Mouse (Mus musculus) CH12.LX (cell line): Measurements from ENCODE around the gene Sorbs2. TPM values are rescaled to one million over a fixed set of nuclear protein-coding genes. Genes with fewer than 3 reads are reported as not detected.

ENCODE experiments used
- DNase-seq: peaks from one replicate; pipeline ENCODE4 v3.0.0-alpha.2; 2013; ENCODE audit errors: extremely low read depth
- H3K27ac ChIP-seq: 2 replicates; pipeline ENCODE4 v1.5.1; 2012; ENCODE audit warnings: low read depth, mild to moderate bottlenecking, control low read depth, moderate library complexity; ENCODE audit not compliant: insufficient read depth
- H3K27me3 ChIP-seq: replicated peaks from 2 replicates; pipeline ENCODE3; 2012; ENCODE audit warnings: inconsistent platforms
- H3K36me3 ChIP-seq, 2 experiments: replicated peaks in 1 of 2; 2 replicates each; pipeline versions ENCODE3 to v1.6.1; 2012; ENCODE audit warnings: inconsistent platforms in 1 of 2, low read length in 1 of 2, mild to moderate bottlenecking in 1 of 2, mixed read lengths in 1 of 2, moderate library complexity in 1 of 2; ENCODE audit not compliant: control insufficient read depth in 1 of 2, insufficient read depth in 1 of 2
- H3K4me1 ChIP-seq, 2 experiments: 2 replicates each; pipeline ENCODE4 v1.6.1; 2012; ENCODE audit warnings: inconsistent platforms in 1 of 2, moderate library complexity in 1 of 2; ENCODE audit not compliant: insufficient read depth in 2 of 2, control insufficient read depth in 1 of 2
- H3K4me2 ChIP-seq: 2 replicates; pipeline ENCODE4 v1.6.1; 2012; ENCODE audit warnings: low read depth, mild to moderate bottlenecking, control low read depth; ENCODE audit not compliant: poor library complexity, insufficient read depth, severe bottlenecking
- H3K4me3 ChIP-seq, 3 experiments: fragments of 150-350 bp in 1 of 3; sonication (generic) in 1 of 3; replicated peaks in 1 of 3; 2 replicates each; pipeline versions ENCODE3 to v1.5.1; 2011 to 2012; ENCODE audit warnings: low read depth in 2 of 3, low read length in 2 of 3, mild to moderate bottlenecking in 2 of 3, moderate library complexity in 2 of 3, control low read depth in 1 of 3, improper control_type of control experiment in 1 of 3, inconsistent platforms in 1 of 3, mixed read lengths in 1 of 3; ENCODE audit not compliant: poor library complexity in 1 of 3
- H3K79me2 ChIP-seq: replicated peaks from 2 replicates; pipeline ENCODE4 v1.6.1; 2012; ENCODE audit warnings: mild to moderate bottlenecking, moderate library complexity; ENCODE audit not compliant: control insufficient read depth, poor library complexity, insufficient read depth, severe bottlenecking; ENCODE audit errors: extremely low read depth
- H3K9ac ChIP-seq: 2 replicates; pipeline ENCODE4 v1.6.1; 2012; ENCODE audit warnings: low read depth, mild to moderate bottlenecking, control low read depth, moderate library complexity; ENCODE audit not compliant: insufficient read depth
- H3K9me3 ChIP-seq: replicated peaks from 2 replicates; pipeline ENCODE3; 2012; ENCODE audit warnings: low read length, inconsistent platforms, mixed read lengths
- BHLHE40 ChIP-seq: IDR thresholded peaks from 2 replicates; pipeline ENCODE4 v1.6.1; 2011; ENCODE audit warnings: mild to moderate bottlenecking, low read depth, low read length, improper control_type of control experiment
- CHD1 ChIP-seq: IDR thresholded peaks from 2 replicates; pipeline ENCODE4 v1.6.1; 2012; ENCODE audit warnings: low read depth, low read length, improper control_type of control experiment, inconsistent platforms
- CTCF ChIP-seq, 2 experiments: IDR thresholded peaks in 1 of 2; conservative IDR thresholded peaks in 1 of 2; 2 replicates each; pipeline ENCODE4 v1.5.1; 2011 to 2012; ENCODE audit warnings: low read depth in 2 of 2, low read length in 2 of 2, improper control_type of control experiment in 1 of 2, inconsistent platforms in 1 of 2, mild to moderate bottlenecking in 1 of 2, moderate library complexity in 1 of 2
- E2F4 ChIP-seq: IDR thresholded peaks from 2 replicates; pipeline ENCODE4 v1.6.1; 2011; ENCODE audit warnings: low read depth, low read length, improper control_type of control experiment; ENCODE audit not compliant: insufficient replicate concordance
- ELF1 ChIP-seq: IDR thresholded peaks from 2 replicates; pipeline ENCODE4 v1.6.1; 2014; ENCODE audit warnings: low read depth, mild to moderate bottlenecking, inconsistent platforms, low read length, improper control_type of control experiment
- EP300 ChIP-seq: IDR thresholded peaks from 2 replicates; pipeline ENCODE4 v1.6.1; 2011; ENCODE audit warnings: low read length, improper control_type of control experiment
- HCFC1 ChIP-seq: IDR thresholded peaks from 2 replicates; pipeline ENCODE4 v1.6.1; 2012; ENCODE audit warnings: low read depth, mild to moderate bottlenecking, inconsistent platforms, low read length, improper control_type of control experiment
- IRF4 ChIP-seq: IDR thresholded peaks from 2 replicates; pipeline ENCODE4 v1.6.1; 2014; ENCODE audit warnings: low read depth, mild to moderate bottlenecking, inconsistent platforms, low read length, improper control_type of control experiment
- JUN ChIP-seq: IDR thresholded peaks from 2 replicates; pipeline ENCODE4 v1.6.1; 2011; ENCODE audit warnings: low read depth, mild to moderate bottlenecking, low read length, improper control_type of control experiment, moderate library complexity; ENCODE audit not compliant: insufficient read depth
- JUND ChIP-seq: conservative IDR thresholded peaks from 2 replicates; pipeline ENCODE4 v1.6.1; 2011; ENCODE audit warnings: low read depth, low read length, improper control_type of control experiment
- KAT2A ChIP-seq: IDR thresholded peaks from 2 replicates; pipeline ENCODE4 v1.6.1; 2012; ENCODE audit warnings: low read length, improper control_type of control experiment, inconsistent platforms; ENCODE audit not compliant: insufficient replicate concordance
- MAX ChIP-seq: IDR thresholded peaks from 2 replicates; pipeline ENCODE4 v1.6.1; 2011; ENCODE audit warnings: low read length, improper control_type of control experiment
- NELFE ChIP-seq: IDR thresholded peaks from 2 replicates; pipeline ENCODE4 v1.6.1; 2011; ENCODE audit warnings: low read depth, low read length, improper control_type of control experiment
- NRF1 ChIP-seq: IDR thresholded peaks from 2 replicates; pipeline ENCODE4 v1.6.1; 2014; ENCODE audit warnings: low read depth, mild to moderate bottlenecking, inconsistent platforms, low read length, improper control_type of control experiment, moderate library complexity
- PAX5 ChIP-seq: IDR thresholded peaks from 2 replicates; pipeline ENCODE4 v1.6.1; 2012; ENCODE audit warnings: low read length, inconsistent platforms, mixed read lengths
- POLR2A ChIP-seq: IDR thresholded peaks from 2 replicates; pipeline ENCODE4 v1.6.1; 2011; ENCODE audit warnings: low read depth, mild to moderate bottlenecking, improper control_type of control experiment, low read length
- POLR2AphosphoS2 ChIP-seq: IDR thresholded peaks from 2 replicates; pipeline ENCODE4 v1.6.1; 2011; ENCODE audit warnings: low read depth, low read length, improper control_type of control experiment
- RAD21 ChIP-seq: IDR thresholded peaks from 2 replicates; pipeline ENCODE4 v1.6.1; 2011; ENCODE audit warnings: low read depth, mild to moderate bottlenecking, low read length, improper control_type of control experiment, moderate library complexity
- RCOR1 ChIP-seq: conservative IDR thresholded peaks from 2 replicates; pipeline ENCODE4 v1.6.1; 2012; ENCODE audit warnings: low read depth, mild to moderate bottlenecking, inconsistent platforms, low read length, improper control_type of control experiment
- SMC3 ChIP-seq: IDR thresholded peaks from 2 replicates; pipeline ENCODE4 v1.6.1; 2011; ENCODE audit warnings: low read depth, low read length, improper control_type of control experiment
- TBP ChIP-seq: conservative IDR thresholded peaks from 2 replicates; pipeline ENCODE4 v1.6.1; 2011; ENCODE audit warnings: low read depth, low read length, improper control_type of control experiment
- TCF12 ChIP-seq: IDR thresholded peaks from 2 replicates; pipeline ENCODE4 v1.6.1; 2014; ENCODE audit warnings: low read depth, mild to moderate bottlenecking, inconsistent platforms, low read length, improper control_type of control experiment
- UBTF ChIP-seq: IDR thresholded peaks from 2 replicates; pipeline ENCODE4 v1.6.1; 2012; ENCODE audit warnings: low read depth, mild to moderate bottlenecking, inconsistent platforms, low read length, improper control_type of control experiment, moderate library complexity
- USF1 ChIP-seq: IDR thresholded peaks from 2 replicates; pipeline ENCODE4 v1.6.1; 2014; ENCODE audit warnings: low read depth, mild to moderate bottlenecking, inconsistent platforms, low read length, improper control_type of control experiment
- ZC3H11A ChIP-seq: IDR thresholded peaks from 2 replicates; pipeline ENCODE4 v1.6.1; 2012; ENCODE audit warnings: low read depth, mild to moderate bottlenecking, inconsistent platforms, low read length, improper control_type of control experiment
- ZKSCAN1 ChIP-seq: IDR thresholded peaks from 2 replicates; pipeline ENCODE4 v1.6.1; 2012; ENCODE audit warnings: low read depth, inconsistent platforms, low read length, improper control_type of control experiment, borderline replicate concordance
- ZMIZ1 ChIP-seq: IDR thresholded peaks from 2 replicates; pipeline ENCODE4 v1.6.1; 2012; ENCODE audit warnings: low read depth, mild to moderate bottlenecking, inconsistent platforms, low read length, improper control_type of control experiment
- dilution Hi-C: fragments of 300-500 bp; cut with MboI; formaldehyde crosslinking; loops from 2 replicates; pipeline ENCODE4 v1.14.3; 2020; ENCODE audit warnings: low sequenced_read_pairs; ENCODE audit not compliant: extremely low pct_unique_long_range_greater_than_20kb, extremely low pct_ligation_motif_present
- in situ Hi-C: fragments of 300-500 bp; cut with MboI; formaldehyde crosslinking; loops from 3 replicates; pipeline ENCODE4 v1.14.3; 2019; ENCODE audit warnings: low sequenced_read_pairs, low pct_ligation_motif_present, low pct_unique_long_range_greater_than_20kb, mixed read lengths
- polyA plus RNA-seq: library from polyadenylated mRNA; unstranded; fragments of >175 nt; gene quantifications from 2 replicates; pipeline ENCODE4 v1.2.1, GENCODE M21; 2012; ENCODE audit warnings: low read depth; ENCODE audit not compliant: insufficient read length
- total RNA-seq, 2 experiments: library from RNA; depleted of rRNA; stranded (reverse); fragments of 300-350 nt in 1 of 2; fragments of >200 nt in 1 of 2; gene quantifications; 2 replicates each; pipeline ENCODE4 v1.2.3; 2012 to 2014

Gene Sorbs2
- total and polyA plus RNA-seq, 3 experiments, result not detected

GRCm38 (mm10) chr8:45469006-45469405 lies 38.6 kb upstream of the Sorbs2 start:
- H3K27ac ChIP-seq, result no peak overlapping the region
- dilution Hi-C loops, result no loop called here
- no peaks in the 10 kb centered on the region for H3K79me2 ChIP-seq
- H3K9ac ChIP-seq, result no peak overlapping the region
- no peaks in the 10 kb centered on the region for H3K27me3 ChIP-seq
- H3K36me3 ChIP-seq, result no peaks in the 10 kb centered on the region
- TF ChIP-seq SMC3, result no peak
- no peak for TF ChIP-seq NELFE
- no peak for TF ChIP-seq USF1
- TF ChIP-seq CTCF (conservative IDR thresholded peaks at IDR 0.05 in 1 of 2, IDR thresholded peaks at IDR 0.05 in 1 of 2; ENCODE audit: low read depth in 2 of 2, low read length in 2 of 2), result no peak
- no peak for TF ChIP-seq MAX
- no peak for TF ChIP-seq ZMIZ1
- no peak for TF ChIP-seq E2F4
- no peak for TF ChIP-seq TBP
- TF ChIP-seq POLR2AphosphoS2, result no peak
- no peak for TF ChIP-seq RCOR1
- no peak for TF ChIP-seq NRF1
- TF ChIP-seq KAT2A, result no peak
- no peak for TF ChIP-seq POLR2A
- no peak for TF ChIP-seq ELF1
- TF ChIP-seq IRF4, result no peak
- TF ChIP-seq ZKSCAN1, result no peak
- TF ChIP-seq HCFC1, result no peak
- TF ChIP-seq TCF12, result no peak
- TF ChIP-seq PAX5, result no peak
- no peaks in the 10 kb centered on the region for H3K9me3 ChIP-seq
- H3K4me3 ChIP-seq, result no peak overlapping the region
- no peak for DNase-seq
- H3K4me1 ChIP-seq, result no peaks in the 10 kb centered on the region
- in situ Hi-C loops, result loop anchor here (25.0 kb wide), 1 partner anchor 318 kb away; no protein-coding TSS in a partner anchor
- no peak overlapping the region for H3K4me2 ChIP-seq

- Histone ChIP-seq H3K36me3 (no peaks in the 10 kb centered on the region), H3K4me2 (no peak overlapping the region), H3K4me3 (no peak overlapping the region), H3K79me2 (no peaks in the 10 kb centered on the region), H3K9ac (no peak overlapping the region), H3K4me1 (no peaks in the 10 kb centered on the region), H3K27ac (no peak overlapping the region), H3K9me3 (no peaks in the 10 kb centered on the region), H3K27me3 (no peaks in the 10 kb centered on the region)
- TF ChIP-seq RAD21 (no peak), JUN (no peak), NRF1 (no peak), JUND (no peak), EP300 (no peak), NELFE (no peak), POLR2AphosphoS2 (no peak), ELF1 (no peak), CHD1 (no peak), ZC3H11A (no peak), POLR2A (no peak), BHLHE40 (no peak), RCOR1 (no peak), UBTF (no peak)
- dilution Hi-C loops, result no loop called here
- in situ Hi-C loops, result loop anchor here (25.0 kb wide), 1 partner anchor 318 kb away; no protein-coding TSS in a partner anchor
- DNase-seq, result no peak
Observed at GRCm38 (mm10) chr8:45469507-45470178, 37.9 kb upstream of the Sorbs2 start.
